Comparison of ENCODE assay signal across 20 mouse cellular contexts in genomic region chr7:98577461-98577860, GRCm38 (mm10).
"Had no signal": no experiment of that assay in that cellular context is flagged by ENCODE, and none has a peak within 500 bp of the region (broad histone marks: within the 10 kb centered on the region; RNA-seq: fewer than 3 reads in every experiment).

No protein-coding gene starts in this region.

- H3K27ac ChIP-seq: liver, embryonic 12.5 days; liver, embryonic 14.5 days; midbrain, embryonic 10.5 days; midbrain, embryonic 12.5 days; neural tube, embryonic 13.5 days; neural tube, embryonic 15.5 days; stomach, embryonic 15.5 days; stomach, postnatal 0 days had no signal

- DNase-seq: lung, adult 18-20 months; lung, postnatal 10 days; lung, postnatal 36 days; midbrain, embryonic 14.5 days; retina, postnatal 1 day; right cerebral cortex, adult 18-20 months; right cerebral cortex, postnatal 14 days; thymus, adult 2 months; thymus, postnatal 25 days; thymus, postnatal 4 days had no signal

- H3K9me3 ChIP-seq: liver, embryonic 12.5 days; midbrain, embryonic 10.5 days; midbrain, embryonic 12.5 days; neural tube, embryonic 13.5 days; neural tube, embryonic 15.5 days; stomach, embryonic 15.5 days had no signal

- H3K9ac ChIP-seq: liver, embryonic 12.5 days; liver, embryonic 14.5 days; midbrain, embryonic 12.5 days; neural tube, embryonic 13.5 days; neural tube, embryonic 15.5 days; stomach, embryonic 15.5 days had no signal

- ATAC-seq: liver, embryonic 12.5 days; midbrain, embryonic 16.5 days had no signal

- H3K4me3 ChIP-seq: liver, embryonic 12.5 days; midbrain, embryonic 10.5 days; midbrain, embryonic 12.5 days; myocyte; neural tube, embryonic 13.5 days; neural tube, embryonic 15.5 days; stomach, embryonic 15.5 days had no signal

- H3K36me3 ChIP-seq: liver, embryonic 12.5 days; midbrain, embryonic 10.5 days; midbrain, embryonic 12.5 days; neural tube, embryonic 13.5 days; neural tube, embryonic 15.5 days; stomach, embryonic 15.5 days had no signal

- H3K27me3 ChIP-seq: liver, embryonic 12.5 days; midbrain, embryonic 12.5 days; neural tube, embryonic 13.5 days; neural tube, embryonic 15.5 days; stomach, embryonic 15.5 days had no signal

- H3K4me2 ChIP-seq: liver, embryonic 12.5 days; midbrain, embryonic 12.5 days; neural tube, embryonic 13.5 days; neural tube, embryonic 15.5 days; stomach, embryonic 15.5 days had no signal
